Mouse (Mus musculus) kidney, postnatal 0 days (tissue): ENCODE results near the gene Tspan32. TPM values are rescaled to one million over a fixed set of nuclear protein-coding genes. Genes with fewer than 3 reads are reported as not detected.

Experiments
- ATAC-seq: fragments of 200-750 bp; cut with Nextera tagmentation; replicated peaks from 2 replicates; pipeline ENCODE4 v1.8.0; 2017; ENCODE audit warnings: low read depth, moderate number of reproducible peaks, moderate TSS enrichment, moderate library complexity; ENCODE audit not compliant: low FRiP score
- DNase-seq: peaks from one replicate; pipeline ENCODE4 v3.0.0-alpha.2; 2016; ENCODE audit warnings: low spot score
- H3K27ac ChIP-seq: fragments of 300-500 bp; sonication (generic); 2 replicates; pipeline ENCODE4 v1.5.1; 2014; ENCODE audit warnings: mild to moderate bottlenecking
- H3K27me3 ChIP-seq: fragments of 300-500 bp; sonication (generic); 2 replicates; pipeline ENCODE4 v1.6.1; 2014; ENCODE audit warnings: low read length, mixed read lengths; ENCODE audit not compliant: insufficient read depth
- H3K36me3 ChIP-seq: fragments of 300-500 bp; sonication (generic); 2 replicates; pipeline ENCODE4 v1.6.1; 2014; ENCODE audit warnings: low read length, mixed read lengths; ENCODE audit not compliant: insufficient read depth
- H3K4me1 ChIP-seq: fragments of 300-500 bp; sonication (generic); replicated peaks from 2 replicates; pipeline ENCODE4 v1.6.1; 2014; ENCODE audit warnings: antibody characterized with exemption, low read length, mixed read lengths; ENCODE audit not compliant: insufficient read depth
- H3K4me2 ChIP-seq: fragments of 300-500 bp; sonication (generic); 2 replicates; pipeline ENCODE4 v1.6.1; 2014; ENCODE audit warnings: mild to moderate bottlenecking, low read length, moderate library complexity, mixed read lengths
- H3K4me3 ChIP-seq: fragments of 300-500 bp; sonication (generic); replicated peaks from 2 replicates; pipeline ENCODE4 v1.5.1; 2014; ENCODE audit warnings: low read depth, low read length
- H3K9ac ChIP-seq: fragments of 300-500 bp; sonication (generic); 2 replicates; pipeline ENCODE4 v1.6.1; 2014; ENCODE audit warnings: low read depth, low read length
- H3K9me3 ChIP-seq: fragments of 300-500 bp; sonication (generic); replicated peaks from 2 replicates; pipeline ENCODE4 v1.6.1; 2016; ENCODE audit warnings: low read length, inconsistent platforms, mixed read lengths
- CTCF ChIP-seq: IDR thresholded peaks from 2 replicates; pipeline ENCODE4 v1.5.1; 2016; ENCODE audit warnings: antibody characterized with exemption, low read depth, mild to moderate bottlenecking, moderate library complexity
- WGBS: fragments of 180-500 bp; shearing (Covaris S2); extraction: QIAGEN DNeasy Blood & Tissue Kit; methylation state at CpG from one replicate; pipeline ENCODE4 v1.1.7; 2014; 5-methylcytosine and 5-hydroxymethylcytosine counted together
- polyA plus RNA-seq: library from polyadenylated mRNA; unstranded; fragments of >200 nt; fragmentation: Nextera tagmentation; extraction: Ambion mirVana; gene quantifications from 2 replicates; pipeline ENCODE4 v1.2.1, GENCODE M21; 2015

Gene Tspan32
- polyA plus RNA-seq, 1 experiment from 2014 or later = 1.1 TPM

GRCm38 (mm10) chr7:143006756-143007598 is 2.1 kb downstream of the Tspan32 start:
- 85% methylated on average over 8 of the region's 8 CpGs for WGBS
- ATAC-seq (no peak), DNase-seq (no peak)
- Histone ChIP-seq H3K9ac (no peak overlapping the region), H3K27me3 (no peaks in the 10 kb centered on the region), H3K4me2 (no peak overlapping the region), H3K27ac (no peak overlapping the region), H3K9me3 (no peaks in the 10 kb centered on the region), H3K4me3 (no peak overlapping the region), H3K4me1 (peaks cover 17% of the 10 kb centered on the region), H3K36me3 (no peaks in the 10 kb centered on the region)
- TF ChIP-seq CTCF = no peak

GRCm38 (mm10) chr7:143007599-143008369 is 2.9 kb downstream of the Tspan32 start:
- H3K4me2 ChIP-seq = peak overlapping the region; percentile 19; the same call in 1 of the 2 replicates
- no peak overlapping the region for H3K4me3 ChIP-seq
- 38% methylated on average over 17 of the region's 17 CpGs for WGBS
- H3K9ac ChIP-seq = no peak overlapping the region; the same call in 1 of the 2 replicates
- peak overlapping the region; percentile 88 for H3K27ac ChIP-seq
- no peaks in the 10 kb centered on the region for H3K27me3 ChIP-seq
- peak; percentile 77 for ATAC-seq
- no peaks in the 10 kb centered on the region for H3K36me3 ChIP-seq
- TF ChIP-seq CTCF = peak; percentile 95
- peaks cover 21% of the 10 kb centered on the region for H3K4me1 ChIP-seq
- DNase-seq = peak; percentile 96
- no peaks in the 10 kb centered on the region for H3K9me3 ChIP-seq

- Histone ChIP-seq H3K27ac (peak overlapping the region; percentile 88), H3K27me3 (no peaks in the 10 kb centered on the region), H3K9ac (no peak overlapping the region; the same call in 1 of the 2 replicates), H3K36me3 (no peaks in the 10 kb centered on the region), H3K4me2 (peak overlapping the region; percentile 19; the same call in 1 of the 2 replicates), H3K4me3 (no peak overlapping the region), H3K4me1 (peaks cover 21% of the 10 kb centered on the region), H3K9me3 (no peaks in the 10 kb centered on the region)
- WGBS = 36% methylated on average over 8 of the region's 8 CpGs
- DNase-seq (peak; percentile 86), ATAC-seq (peak; percentile 53)
- no peak for TF ChIP-seq CTCF
Observed at GRCm38 (mm10) chr7:143008370-143008926, 3.6 kb downstream of the Tspan32 start.

GRCm38 (mm10) chr7:143008996-143009665 is 4.3 kb downstream of the Tspan32 start:
- peak; percentile 56; the same call in 1 of the 2 replicates for ATAC-seq
- H3K9ac ChIP-seq = no peak overlapping the region
- peak overlapping the region; percentile 88 for H3K27ac ChIP-seq
- H3K4me1 ChIP-seq = peaks cover 21% of the 10 kb centered on the region
- H3K27me3 ChIP-seq = no peaks in the 10 kb centered on the region
- peak overlapping the region; percentile 19; the same call in 1 of the 2 replicates for H3K4me2 ChIP-seq
- WGBS = 36% methylated on average over 2 of the region's 4 CpGs
- TF ChIP-seq CTCF = no peak
- H3K4me3 ChIP-seq = no peak overlapping the region
- no peaks in the 10 kb centered on the region for H3K36me3 ChIP-seq
- DNase-seq = peak; percentile 73
- no peaks in the 10 kb centered on the region for H3K9me3 ChIP-seq

GRCm38 (mm10) chr7:143009996-143010395 is 5.2 kb downstream of the Tspan32 start:
- no peak overlapping the region for H3K9ac ChIP-seq
- H3K9me3 ChIP-seq = no peaks in the 10 kb centered on the region
- H3K4me1 ChIP-seq = peaks cover 22% of the 10 kb centered on the region
- ATAC-seq (no peak), DNase-seq (no peak)
- no peaks in the 10 kb centered on the region for H3K27me3 ChIP-seq
- H3K4me2 ChIP-seq = no peak overlapping the region
- H3K27ac ChIP-seq = peak overlapping the region; percentile 88
- no peaks in the 10 kb centered on the region for H3K36me3 ChIP-seq
- H3K4me3 ChIP-seq = no peak overlapping the region
- WGBS = 85% methylated on average over 4 of the region's 4 CpGs
- no peak for TF ChIP-seq CTCF
